Mouse (Mus musculus) kidney, postnatal 36 days (tissue): Measurements from ENCODE around the gene Hsf2.
"Not testable (repeated sequence)": the region's sequence is repeated elsewhere in the genome, so short reads cannot be mapped to it uniquely, and the experiment has no call there.

ENCODE experiments used
- DNase-seq, 2 experiments: peaks; one replicate each; pipeline ENCODE4 v3.0.0; 2021 to 2022; ENCODE audit warnings: mixed read lengths in 2 of 2

Hsf2 gene

GRCm38 (mm10) chr10:57532218-57533101, 46.3 kb downstream of the Hsf2 start, which contains the start of gene Serinc1:
Gene Serinc1, minus strand, starts transcription at chr10:57532530.
- peak; percentile 96 for DNase-seq

GRCm38 (mm10) chr10:57543890-57544289, 57.7 kb downstream of the Hsf2 start:
- DNase-seq = not testable (repeated sequence)

DNA sequence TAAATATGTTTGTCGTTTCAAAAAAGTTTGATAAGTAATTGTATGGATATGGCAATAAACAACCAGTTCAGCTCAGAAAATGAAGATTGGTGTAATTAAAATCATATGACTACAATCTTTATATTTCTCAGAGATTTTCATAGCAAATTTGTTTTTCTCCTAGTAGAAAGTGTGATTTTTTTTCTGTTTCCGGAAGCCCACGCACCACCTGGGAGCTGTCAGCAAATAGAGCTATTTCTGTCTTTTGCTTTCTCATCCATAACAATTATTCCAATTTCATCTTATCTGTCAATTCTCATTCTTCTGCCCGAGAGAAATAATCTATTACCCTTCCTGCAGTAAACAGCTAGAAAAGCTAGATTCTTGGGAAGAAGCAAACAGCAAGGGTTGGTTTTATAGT, 63.4 kb downstream of the Hsf2 start:
- DNase-seq = no peak

- no peak for DNase-seq
These were observed 67.5 kb downstream of the Hsf2 start for GRCm38 (mm10) chr10:57553719-57554118.

GRCm38 (mm10) chr10:57557597-57557996, 71.4 kb downstream of the Hsf2 start:
- no peak for DNase-seq
